Mouse (Mus musculus) stomach, embryonic 16.5 days (tissue): ENCODE data around the gene Pnmal2. TPM values are rescaled to one million over a fixed set of nuclear protein-coding genes. Genes with fewer than 3 reads are reported as not detected.

ENCODE experiments used
- ATAC-seq: fragments of 200-750 bp; cut with Nextera tagmentation; 2 replicates; pipeline ENCODE4 v1.8.0; 2017; ENCODE audit warnings: moderate number of reproducible peaks, moderate TSS enrichment; ENCODE audit not compliant: insufficient read depth, low FRiP score
- H3K27ac ChIP-seq: fragments of 300-500 bp; sonication (generic); 2 replicates; pipeline ENCODE4 v1.5.1; 2014; ENCODE audit warnings: low read length
- H3K27me3 ChIP-seq: fragments of 300-500 bp; sonication (generic); 2 replicates; pipeline ENCODE4 v1.6.1; 2014; ENCODE audit warnings: low read length, control low read depth, mixed read lengths; ENCODE audit not compliant: control insufficient read depth, insufficient read depth
- H3K36me3 ChIP-seq: fragments of 300-500 bp; sonication (generic); 2 replicates; pipeline ENCODE4 v1.6.1; 2014; ENCODE audit warnings: low read length; ENCODE audit not compliant: control insufficient read depth, insufficient read depth
- H3K4me1 ChIP-seq: fragments of 300-500 bp; sonication (generic); 2 replicates; pipeline ENCODE4 v1.6.1; 2014; ENCODE audit warnings: low read length, control low read depth, mixed read lengths; ENCODE audit not compliant: control insufficient read depth, insufficient read depth
- H3K4me2 ChIP-seq: fragments of 300-500 bp; sonication (generic); 2 replicates; pipeline ENCODE4 v1.6.1; 2014; ENCODE audit warnings: low read depth, low read length, mixed read lengths
- H3K4me3 ChIP-seq: fragments of 300-500 bp; sonication (generic); replicated peaks from 2 replicates; pipeline ENCODE4 v1.5.1; 2014; ENCODE audit warnings: mild to moderate bottlenecking, low read length
- H3K9ac ChIP-seq: fragments of 300-500 bp; sonication (generic); 2 replicates; pipeline ENCODE4 v1.6.1; 2014; ENCODE audit warnings: low read length
- H3K9me3 ChIP-seq: fragments of 300-500 bp; sonication (generic); replicated peaks from 2 replicates; pipeline ENCODE4 v1.6.1; 2016; ENCODE audit warnings: low read length, control low read depth; ENCODE audit not compliant: control insufficient read depth
- whole genome bisulfite sequencing: fragments of 180-500 bp; shearing (Covaris S2); extraction: QIAGEN DNeasy Blood & Tissue Kit; methylation state at CpG from one replicate; pipeline ENCODE4 v1.1.7; 2014; 5-methylcytosine and 5-hydroxymethylcytosine counted together
- polyA plus RNA-seq: library from polyadenylated mRNA; unstranded; fragments of >200 nt; fragmentation: Nextera tagmentation; extraction: Ambion mirVana; gene quantifications from 2 replicates; pipeline ENCODE4 v1.2.1, GENCODE M21; 2015

The Pnmal2 gene
- polyA plus RNA-seq, 1 experiment from 2014 or later = 10.2 TPM

DNA sequence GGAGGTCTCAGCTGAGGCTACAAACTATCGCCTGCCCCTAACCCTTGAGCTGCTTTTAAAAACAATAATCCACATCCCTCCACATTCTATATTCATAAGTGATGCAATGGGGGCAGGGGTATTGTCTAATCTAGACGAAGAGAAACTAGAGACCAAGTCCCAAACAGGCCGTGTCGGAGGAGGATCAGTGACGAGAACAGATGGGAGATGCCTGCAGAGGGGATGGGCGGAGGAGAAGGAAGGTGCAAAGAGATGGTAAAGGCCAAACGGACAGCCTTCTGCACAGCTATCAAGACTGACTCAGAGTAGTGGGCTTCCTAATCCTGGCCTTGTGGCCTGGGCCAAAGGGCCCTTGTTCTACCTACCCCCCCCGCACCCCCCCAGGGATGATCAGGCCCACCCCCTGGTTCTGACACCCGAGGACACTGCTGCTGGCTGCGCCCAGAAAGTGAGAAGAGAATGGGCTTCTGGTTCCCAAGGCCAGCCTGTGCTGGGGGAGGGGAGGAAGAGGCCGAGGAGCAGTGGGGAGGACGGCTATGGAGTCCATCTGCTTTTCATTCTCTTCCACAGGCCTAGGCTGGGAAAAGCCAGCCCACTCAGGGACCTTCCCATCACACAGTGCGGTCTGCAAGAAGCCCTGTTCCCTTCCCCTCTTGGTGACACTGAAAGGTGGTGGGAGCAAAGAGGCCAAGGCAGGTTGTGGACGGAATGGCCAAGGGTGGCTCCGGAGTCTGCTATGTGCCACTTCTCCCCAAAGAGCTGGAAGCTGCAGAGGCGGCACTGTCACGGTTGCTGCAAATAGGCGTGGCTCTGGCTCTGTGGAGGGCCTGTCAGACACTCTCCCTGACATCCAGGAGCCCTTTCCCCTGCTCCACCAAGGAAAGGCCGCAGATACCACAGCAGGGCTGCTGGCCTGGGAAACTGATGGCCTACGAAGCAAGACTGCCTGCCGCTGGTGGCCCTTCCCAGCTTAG lies 23.4 kb upstream of the Pnmal2 start:
- Histone ChIP-seq H3K36me3 (peaks cover 18% of the 10 kb centered on the region), H3K9me3 (no peaks in the 10 kb centered on the region), H3K4me2 (peak overlapping the region; percentile 95), H3K9ac (peak overlapping the region; percentile 95), H3K27ac (peak overlapping the region; percentile 95), H3K4me3 (peak overlapping the region; percentile 90), H3K4me1 (peaks cover 33% of the 10 kb centered on the region), H3K27me3 (no peaks in the 10 kb centered on the region)
- ATAC-seq = no peak
- 47% methylated on average over 21 of the region's 21 CpGs for WGBS

DNA sequence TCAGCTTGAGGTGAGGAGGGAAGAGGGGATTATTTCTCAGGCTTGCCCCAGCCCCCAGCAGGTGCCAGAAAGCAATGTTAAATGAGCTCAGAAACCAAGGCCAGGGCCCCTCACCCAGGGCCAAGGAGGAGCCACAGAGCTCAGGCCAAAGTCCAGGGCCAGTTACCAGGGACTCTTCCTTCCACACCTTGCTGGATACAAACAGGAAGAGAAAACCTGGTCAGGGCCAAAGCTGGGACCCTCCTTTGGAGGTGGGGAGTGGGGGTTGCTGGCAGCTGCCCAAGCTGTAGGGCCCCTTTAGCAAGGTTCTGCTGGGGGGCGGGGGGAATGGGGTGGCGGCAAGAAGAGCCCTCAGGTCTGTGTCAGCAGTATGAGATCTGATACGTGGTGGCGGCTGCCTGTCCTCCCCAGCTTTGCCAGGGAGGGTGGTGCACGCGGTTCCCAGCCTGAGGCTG lies 22.6 kb upstream of the Pnmal2 start:
- Histone ChIP-seq H3K4me2 (peak overlapping the region; percentile 95), H3K9me3 (no peaks in the 10 kb centered on the region), H3K36me3 (peaks cover 11% of the 10 kb centered on the region), H3K4me3 (peak overlapping the region; percentile 90), H3K27me3 (no peaks in the 10 kb centered on the region), H3K4me1 (peaks cover 33% of the 10 kb centered on the region), H3K9ac (peak overlapping the region; percentile 95), H3K27ac (peak overlapping the region; percentile 95)
- ATAC-seq = no peak
- WGBS = 37% methylated on average over 6 of the region's 6 CpGs

DNA sequence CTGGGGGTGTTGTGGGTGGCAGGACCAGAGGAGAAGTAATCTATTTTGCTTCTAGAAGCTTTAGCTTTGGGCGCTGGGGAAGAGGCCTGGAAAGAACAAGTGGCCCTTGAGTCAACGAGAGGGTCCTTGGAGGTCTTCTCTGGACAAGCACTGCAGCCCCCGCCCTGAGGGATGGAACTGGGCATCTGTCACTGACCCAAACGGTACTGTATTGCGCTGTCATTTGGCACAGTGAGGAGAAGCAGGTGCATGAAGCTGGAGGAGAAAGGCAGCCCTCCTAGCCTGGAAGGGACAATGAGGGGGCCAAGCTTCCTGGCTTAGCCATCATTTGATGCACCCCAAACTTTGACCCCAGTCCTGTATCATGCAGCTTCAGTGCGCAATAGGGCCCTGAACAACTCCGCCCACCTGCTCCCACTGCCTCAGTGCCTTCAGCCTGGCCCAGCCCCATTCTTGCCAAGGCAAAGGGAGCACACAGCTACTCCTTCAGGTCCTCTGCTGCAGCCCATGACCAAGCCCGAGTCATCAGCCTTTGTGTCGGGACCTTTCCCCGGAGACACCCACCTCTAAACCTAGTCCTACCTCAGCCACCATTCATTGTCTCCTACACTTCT lies 22.0 kb upstream of the Pnmal2 start:
- H3K4me1 ChIP-seq = peaks cover 33% of the 10 kb centered on the region
- H3K27me3 ChIP-seq = no peaks in the 10 kb centered on the region
- H3K4me2 ChIP-seq = peak overlapping the region; percentile 95
- H3K27ac ChIP-seq = peak overlapping the region; percentile 95
- no peaks in the 10 kb centered on the region for H3K9me3 ChIP-seq
- H3K9ac ChIP-seq = peak overlapping the region; percentile 95
- no peak for ATAC-seq
- peaks cover 5% of the 10 kb centered on the region for H3K36me3 ChIP-seq
- peak overlapping the region; percentile 90 for H3K4me3 ChIP-seq
- 32% methylated on average over 10 of the region's 10 CpGs for WGBS

DNA sequence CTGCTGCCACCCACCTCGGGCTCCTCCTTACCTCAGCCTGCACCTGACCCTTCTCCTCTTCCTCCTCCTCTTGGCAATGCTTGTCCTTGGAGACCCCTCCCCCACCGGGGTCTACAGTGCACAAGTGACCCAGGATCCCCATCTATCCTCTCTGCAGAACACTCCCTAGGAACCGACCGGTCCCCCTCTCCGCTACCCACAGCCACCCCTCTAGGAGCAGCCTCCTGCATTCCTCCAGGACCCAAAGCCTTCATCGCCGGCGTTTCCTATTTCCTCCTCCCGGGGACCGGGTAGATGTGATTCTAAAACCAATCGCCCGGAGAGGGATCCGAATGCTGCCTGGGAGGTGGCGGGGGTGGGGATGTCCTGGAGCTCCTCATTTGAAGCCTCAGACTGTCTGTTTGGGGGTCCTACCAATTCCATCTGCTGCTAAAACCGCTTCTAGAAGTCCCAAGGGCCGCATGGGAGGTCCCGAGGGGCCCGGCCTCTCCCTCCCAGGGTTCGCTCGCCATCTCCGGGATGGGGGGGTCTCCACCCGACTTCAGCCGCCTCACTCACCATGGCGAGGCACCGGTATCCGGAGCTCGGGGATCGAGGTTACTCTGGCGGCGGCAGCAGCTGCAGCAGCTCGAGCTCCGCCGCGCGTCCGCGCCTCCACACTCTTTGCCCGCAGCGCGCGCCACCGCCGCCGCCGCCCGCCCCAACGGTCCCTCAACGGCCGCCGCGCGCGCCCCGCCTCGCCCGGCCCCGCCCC lies 21.0 kb upstream of the Pnmal2 start:
- ATAC-seq = 0 out of 2 replicates have a peak, but pooled peaks have one; percentile 0
- no peaks in the 10 kb centered on the region; the same call in 1 of the 2 replicates for H3K36me3 ChIP-seq
- no peaks in the 10 kb centered on the region for H3K9me3 ChIP-seq
- peaks cover 33% of the 10 kb centered on the region for H3K4me1 ChIP-seq
- H3K4me3 ChIP-seq = peak overlapping the region; percentile 90
- peak overlapping the region; percentile 95 for H3K27ac ChIP-seq
- H3K9ac ChIP-seq = peak overlapping the region; percentile 95
- under 1% methylated on average over 56 of the region's 57 CpGs for WGBS
- peak overlapping the region; percentile 95 for H3K4me2 ChIP-seq
- no peaks in the 10 kb centered on the region for H3K27me3 ChIP-seq

DNA sequence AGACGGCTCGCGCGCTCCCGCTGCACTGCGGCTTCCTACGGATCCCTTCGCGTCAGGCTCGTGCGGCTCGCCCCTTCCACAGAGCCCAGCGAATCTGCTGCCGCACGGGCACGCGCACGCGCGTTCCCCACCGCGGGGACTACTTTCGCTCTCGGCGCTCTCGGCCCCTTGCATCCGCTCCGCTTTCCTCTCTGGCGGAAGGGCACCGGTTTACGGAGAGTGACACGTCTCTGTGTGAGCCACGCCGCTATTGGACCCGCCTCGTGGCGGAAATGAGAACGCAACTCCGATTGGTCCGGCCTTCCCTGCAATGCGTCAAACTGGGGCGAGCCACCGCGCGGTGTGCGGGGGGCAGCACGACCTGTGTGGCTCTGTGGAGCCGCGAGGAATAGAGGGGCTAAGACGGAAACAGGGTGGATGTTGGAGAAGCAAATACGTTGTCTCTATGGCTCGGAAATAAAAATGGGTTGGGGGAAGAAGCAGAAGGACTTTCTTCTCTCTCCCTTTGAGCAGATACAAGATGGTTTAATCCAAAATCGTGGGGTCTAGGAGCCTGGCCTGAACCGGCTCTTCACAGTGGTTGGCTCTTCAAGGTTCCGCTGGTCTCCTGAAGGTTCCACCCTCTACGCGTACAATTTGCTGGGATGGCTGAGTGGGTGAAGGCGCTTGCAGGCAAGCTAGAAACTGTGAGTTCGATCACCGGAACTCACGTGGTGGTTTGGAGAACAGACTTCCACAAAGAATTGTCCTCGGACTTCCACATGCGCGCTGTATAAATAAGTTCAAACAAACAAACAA lies 20.2 kb upstream of the Pnmal2 start, which contains the start of gene Calm3:
Gene Calm3 (minus strand): TSS at position 78 of the 798 bp plus-strand sequence.
- Histone ChIP-seq H3K36me3 (no peaks in the 10 kb centered on the region; the same call in 1 of the 2 replicates), H3K9me3 (no peaks in the 10 kb centered on the region), H3K9ac (peak within 1 kb of the TSS; percentile 95), H3K27me3 (no peaks in the 10 kb centered on the region), H3K27ac (peak within 1 kb of the TSS; percentile 95), H3K4me1 (peaks cover 33% of the 10 kb centered on the region), H3K4me3 (peak within 1 kb of the TSS; percentile 90), H3K4me2 (peak within 1 kb of the TSS; percentile 95)
- WGBS = 2% methylated on average over 64 of the region's 64 CpGs
- peak; percentile 92 for ATAC-seq

DNA sequence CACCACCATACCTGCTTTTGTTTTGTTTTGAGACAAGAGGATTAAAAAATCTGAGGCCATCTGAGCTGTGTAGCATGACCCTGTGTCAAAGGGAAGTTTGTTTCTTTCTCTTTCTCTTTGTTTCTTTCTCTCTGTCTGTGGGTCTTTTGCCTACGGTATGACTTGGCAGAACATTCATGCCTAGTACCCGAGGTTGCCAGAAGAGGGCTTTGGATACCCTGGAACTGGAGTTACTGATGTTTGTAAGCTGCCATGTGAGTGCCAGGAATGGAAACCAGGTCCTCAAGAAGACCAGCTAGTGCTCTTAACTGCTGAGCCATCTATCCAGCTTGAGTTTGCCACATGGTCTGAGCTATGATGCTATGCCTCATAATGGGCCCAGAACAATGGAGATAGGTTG lies 16.1 kb upstream of the Pnmal2 start:
- Histone ChIP-seq H3K4me1 (peaks cover 7% of the 10 kb centered on the region), H3K9me3 (no peaks in the 10 kb centered on the region), H3K27ac (no peak overlapping the region), H3K27me3 (no peaks in the 10 kb centered on the region), H3K4me2 (no peak overlapping the region), H3K4me3 (no peak overlapping the region), H3K36me3 (no peaks in the 10 kb centered on the region), H3K9ac (no peak overlapping the region)
- 47% methylated on average over 2 of the region's 2 CpGs for WGBS
- no peak for ATAC-seq

DNA sequence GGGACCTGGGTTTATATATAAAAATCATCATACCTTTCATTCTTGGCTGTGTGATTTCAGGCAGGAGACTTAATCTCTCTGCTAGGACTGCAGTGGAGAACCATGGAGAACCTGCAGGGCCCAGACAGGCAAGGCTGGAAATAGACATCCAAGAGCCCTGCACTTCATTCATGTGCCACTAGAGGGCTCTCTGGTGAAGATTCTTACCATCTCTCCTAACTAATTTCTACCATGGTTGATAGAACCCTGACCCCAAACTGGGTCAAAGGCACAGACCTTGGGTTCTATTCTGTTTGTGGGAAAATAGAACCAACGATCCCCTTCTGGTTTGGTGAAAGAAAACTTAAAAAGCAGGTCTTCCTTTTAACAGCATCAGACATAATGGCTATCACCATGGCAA lies 13.6 kb upstream of the Pnmal2 start:
- H3K9me3 ChIP-seq = no peaks in the 10 kb centered on the region
- WGBS = 8% methylated on average over 1 of the region's 1 CpGs
- no peaks in the 10 kb centered on the region for H3K36me3 ChIP-seq
- no peak overlapping the region for H3K4me2 ChIP-seq
- peaks cover 7% of the 10 kb centered on the region for H3K4me1 ChIP-seq
- no peak overlapping the region for H3K27ac ChIP-seq
- H3K27me3 ChIP-seq = no peaks in the 10 kb centered on the region
- no peak overlapping the region for H3K4me3 ChIP-seq
- no peak for ATAC-seq
- H3K9ac ChIP-seq = no peak overlapping the region

DNA sequence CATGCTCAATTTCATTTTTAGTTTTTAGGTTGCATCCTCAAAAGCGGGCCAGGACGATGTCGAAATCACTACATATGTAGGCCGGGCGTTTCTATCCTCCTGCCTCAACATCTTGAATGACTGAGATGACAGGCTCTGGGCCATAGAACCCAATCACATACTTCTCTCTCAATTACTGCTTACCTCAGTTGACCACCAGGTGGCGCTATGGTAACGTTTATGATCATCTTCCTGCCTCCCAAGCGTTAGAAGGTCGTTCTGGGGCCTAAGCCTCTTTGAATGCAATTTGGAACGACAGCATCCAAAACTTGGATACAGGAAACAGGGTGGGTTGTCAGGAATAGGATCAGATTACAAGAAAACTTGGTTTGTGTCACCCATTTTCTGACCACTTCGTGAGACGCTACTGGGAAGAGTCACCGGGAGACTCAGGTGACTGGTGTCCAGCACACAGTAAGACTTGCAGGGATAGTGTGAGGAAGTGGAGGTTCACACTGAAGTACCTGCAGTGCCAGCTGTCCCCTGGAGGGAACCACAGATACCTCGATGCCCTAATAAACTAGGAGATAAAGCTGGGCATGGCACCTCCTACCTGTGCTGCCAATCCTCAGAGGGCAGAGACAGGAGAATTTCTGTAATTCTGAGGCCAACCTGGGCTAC lies 12.4 kb upstream of the Pnmal2 start:
- Histone ChIP-seq H3K4me2 (no peak overlapping the region), H3K4me1 (peaks cover 7% of the 10 kb centered on the region), H3K9ac (no peak overlapping the region), H3K4me3 (no peak overlapping the region), H3K9me3 (no peaks in the 10 kb centered on the region), H3K27me3 (no peaks in the 10 kb centered on the region), H3K27ac (0 out of 2 replicates have a peak overlapping the region, but pooled peaks have one; percentile 24), H3K36me3 (no peaks in the 10 kb centered on the region)
- WGBS = 16% methylated on average over 14 of the region's 14 CpGs
- ATAC-seq = peak; percentile 62; the same call in 1 of the 2 replicates
